Mouse (Mus musculus): ENCODE results near the gene M6pr. TPM values are rescaled to one million over a fixed set of nuclear protein-coding genes. Genes with fewer than 3 reads are reported as not detected.

M6pr gene
- polyA plus RNA-seq, 1 experiment, result 107 TPM

DNA sequence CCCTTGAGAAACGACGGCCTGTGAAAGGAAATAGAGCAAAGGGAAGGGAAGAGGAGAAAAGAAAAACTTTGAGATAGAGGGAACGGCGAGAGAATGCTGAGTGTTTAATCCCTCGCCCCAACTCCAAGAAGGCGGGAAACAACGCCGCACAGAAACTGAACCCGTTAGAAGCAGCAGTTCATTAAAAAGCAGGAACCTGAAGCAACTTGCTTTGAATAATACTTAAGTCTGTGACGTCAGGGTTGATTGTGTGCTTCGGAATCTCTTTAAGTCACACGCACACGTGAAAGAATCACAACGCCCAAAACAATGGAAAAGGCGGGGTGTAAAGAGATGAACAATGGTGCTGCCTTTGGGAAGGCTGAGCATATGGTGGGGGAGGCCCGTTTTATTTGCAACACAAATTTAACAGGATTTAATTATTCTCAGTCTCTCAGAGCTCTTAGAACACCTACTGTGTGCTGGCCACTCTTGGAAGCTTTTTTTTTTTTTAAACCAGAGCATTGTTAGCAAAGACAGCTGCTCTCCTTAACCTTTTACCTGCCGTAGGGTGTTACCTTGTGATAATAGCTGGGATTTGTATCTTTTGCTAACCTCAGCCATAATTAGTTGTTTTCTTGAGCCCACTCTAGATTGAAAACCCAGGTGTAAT is 32.0 kb downstream of the M6pr start, which contains the start of gene Phc1:
Gene Phc1, minus strand, starts transcription at position 213 of the 652 bp plus-strand sequence.
- peak within 1 kb of the TSS; percentile 54 for H3K27ac ChIP-seq (ENCODE audit: insufficient read depth, low read depth, low read length)
- peak within 1 kb of the TSS; percentile 99 for H3K4me3 ChIP-seq (ENCODE audit: insufficient read depth, low read depth, low read length)
- DNase-seq, result peak; percentile 30
- peaks cover 10% of the 10 kb centered on the region; the same call in 1 of the 2 replicates for H3K4me1 ChIP-seq (ENCODE audit: control insufficient read depth, insufficient read depth, low read length)
- 2% methylated on average over 17 of the region's 17 CpGs for WGBS
- TF ChIP-seq POLR2A (IDR thresholded peaks at IDR 0.05; ENCODE audit: low read depth, low read length) (no peak), CTCF (conservative IDR thresholded peaks at IDR 0.05; ENCODE audit: insufficient read depth, insufficient read length, low read depth, low read length) (no peak)
- H3K36me3 ChIP-seq (ENCODE audit: control insufficient read depth, insufficient read depth, low read length), result no peaks in the 10 kb centered on the region
- H3K27me3 ChIP-seq (replicated peaks; ENCODE audit: control insufficient read depth, insufficient read depth, low read length), result no peaks in the 10 kb centered on the region

DNA sequence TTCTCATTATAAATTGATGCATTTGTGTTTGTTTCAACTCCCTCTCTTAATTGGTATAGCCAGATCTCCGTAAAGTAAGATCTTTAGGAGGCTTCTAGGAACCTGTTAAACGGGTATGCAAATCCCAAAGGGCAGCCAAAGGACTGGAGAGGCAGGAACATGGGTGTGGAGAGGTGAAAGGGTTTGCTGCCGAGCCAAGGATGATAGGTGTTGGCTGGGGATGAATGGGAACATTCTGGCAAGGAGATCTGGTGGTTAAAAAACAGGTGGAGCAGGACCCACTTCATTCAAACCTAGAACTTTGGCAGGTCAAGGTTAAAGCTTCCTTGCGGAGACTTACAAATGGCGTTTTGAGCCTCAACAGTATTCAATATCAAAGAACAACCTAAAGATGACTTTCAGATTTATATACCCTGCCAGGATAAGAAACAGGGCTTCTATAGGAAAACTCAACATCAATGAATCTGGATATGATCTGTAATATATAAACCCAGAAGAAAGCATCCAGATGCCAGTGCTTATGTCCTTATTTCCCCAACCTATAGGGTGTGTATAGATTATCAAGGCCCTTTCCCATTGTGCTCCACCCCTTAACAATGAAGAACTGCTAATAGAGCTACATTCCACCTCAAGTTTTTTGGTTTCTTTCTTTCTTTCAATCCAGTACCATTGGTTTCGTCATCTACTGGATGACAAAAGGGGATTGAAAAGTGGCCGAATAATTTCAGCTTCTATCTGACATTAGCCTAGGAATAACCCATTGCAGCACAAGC is 32.7 kb downstream of the M6pr start:
- Histone ChIP-seq H3K36me3 (ENCODE audit: control insufficient read depth, insufficient read depth, low read length) (no peaks in the 10 kb centered on the region), H3K4me1 (ENCODE audit: control insufficient read depth, insufficient read depth, low read length) (peaks cover 10% of the 10 kb centered on the region; the same call in 1 of the 2 replicates), H3K27ac (ENCODE audit: insufficient read depth, low read depth, low read length) (no peak overlapping the region), H3K4me3 (ENCODE audit: insufficient read depth, low read depth, low read length) (no peak overlapping the region), H3K27me3 (replicated peaks; ENCODE audit: control insufficient read depth, insufficient read depth, low read length) (no peaks in the 10 kb centered on the region)
- DNase-seq, result peak; percentile 47
- 47% methylated on average over 7 of the region's 7 CpGs for WGBS
- TF ChIP-seq CTCF (conservative IDR thresholded peaks at IDR 0.05; ENCODE audit: insufficient read depth, insufficient read length, low read depth, low read length), result no peak
- TF ChIP-seq POLR2A (IDR thresholded peaks at IDR 0.05; ENCODE audit: low read depth, low read length), result no peak

DNA sequence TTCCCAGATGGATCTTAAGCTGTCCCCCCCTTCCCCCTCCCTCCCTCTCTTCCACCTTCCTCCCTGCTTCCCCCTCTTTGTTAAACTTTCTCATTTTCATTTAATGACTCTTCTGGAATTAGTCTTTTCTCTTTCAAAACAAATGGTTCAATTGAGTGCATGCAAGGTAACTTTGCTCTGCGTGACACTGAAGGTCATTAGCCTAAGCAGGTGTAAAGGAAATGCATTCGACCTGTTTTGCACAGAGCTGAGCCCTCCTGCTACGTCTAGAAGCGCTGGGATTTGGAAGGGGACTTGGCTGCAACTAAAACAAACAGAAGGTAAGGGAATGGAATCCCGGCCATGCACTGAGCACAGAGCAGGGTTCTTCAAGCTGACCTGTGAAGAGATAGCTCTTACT is 33.6 kb downstream of the M6pr start:
- no peak for DNase-seq
- Histone ChIP-seq H3K27ac (ENCODE audit: insufficient read depth, low read depth, low read length) (no peak overlapping the region), H3K27me3 (replicated peaks; ENCODE audit: control insufficient read depth, insufficient read depth, low read length) (no peaks in the 10 kb centered on the region), H3K4me3 (ENCODE audit: insufficient read depth, low read depth, low read length) (no peak overlapping the region), H3K36me3 (ENCODE audit: control insufficient read depth, insufficient read depth, low read length) (no peaks in the 10 kb centered on the region), H3K4me1 (ENCODE audit: control insufficient read depth, insufficient read depth, low read length) (peaks cover 10% of the 10 kb centered on the region; the same call in 1 of the 2 replicates)
- 44% methylated on average over 5 of the region's 5 CpGs for WGBS
- no peak for TF ChIP-seq CTCF (conservative IDR thresholded peaks at IDR 0.05; ENCODE audit: insufficient read depth, insufficient read length, low read depth, low read length)
- TF ChIP-seq POLR2A (IDR thresholded peaks at IDR 0.05; ENCODE audit: low read depth, low read length), result no peak

DNA sequence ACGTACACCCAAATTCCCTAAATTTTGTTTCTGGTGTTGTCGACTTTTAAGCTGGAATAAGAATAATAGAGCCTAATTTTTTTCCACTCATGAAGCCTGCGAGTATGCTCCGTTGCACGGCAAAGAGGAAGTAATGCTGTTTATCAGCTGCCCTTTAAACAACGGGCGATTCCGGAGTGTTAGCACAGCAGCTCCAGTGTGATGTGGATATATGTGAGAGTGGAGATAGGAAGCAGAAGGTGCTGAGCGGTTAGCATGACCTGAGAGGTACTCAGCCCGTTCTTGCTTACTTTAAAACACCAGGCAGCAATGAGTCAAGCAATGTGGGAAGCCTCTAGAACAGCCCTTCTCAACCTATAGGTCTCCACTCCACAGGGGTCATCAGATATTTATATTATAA is 35.2 kb downstream of the M6pr start:
- TF ChIP-seq CTCF (conservative IDR thresholded peaks at IDR 0.05; ENCODE audit: insufficient read depth, insufficient read length, low read depth, low read length) (no peak), POLR2A (IDR thresholded peaks at IDR 0.05; ENCODE audit: low read depth, low read length) (no peak)
- Histone ChIP-seq H3K27me3 (replicated peaks; ENCODE audit: control insufficient read depth, insufficient read depth, low read length) (no peaks in the 10 kb centered on the region), H3K4me3 (ENCODE audit: insufficient read depth, low read depth, low read length) (no peak overlapping the region), H3K4me1 (ENCODE audit: control insufficient read depth, insufficient read depth, low read length) (peaks cover 5% of the 10 kb centered on the region; the same call in 1 of the 2 replicates), H3K27ac (ENCODE audit: insufficient read depth, low read depth, low read length) (no peak overlapping the region), H3K36me3 (ENCODE audit: control insufficient read depth, insufficient read depth, low read length) (no peaks in the 10 kb centered on the region)
- 34% methylated on average over 10 of the region's 10 CpGs for WGBS
- no peak for DNase-seq

DNA sequence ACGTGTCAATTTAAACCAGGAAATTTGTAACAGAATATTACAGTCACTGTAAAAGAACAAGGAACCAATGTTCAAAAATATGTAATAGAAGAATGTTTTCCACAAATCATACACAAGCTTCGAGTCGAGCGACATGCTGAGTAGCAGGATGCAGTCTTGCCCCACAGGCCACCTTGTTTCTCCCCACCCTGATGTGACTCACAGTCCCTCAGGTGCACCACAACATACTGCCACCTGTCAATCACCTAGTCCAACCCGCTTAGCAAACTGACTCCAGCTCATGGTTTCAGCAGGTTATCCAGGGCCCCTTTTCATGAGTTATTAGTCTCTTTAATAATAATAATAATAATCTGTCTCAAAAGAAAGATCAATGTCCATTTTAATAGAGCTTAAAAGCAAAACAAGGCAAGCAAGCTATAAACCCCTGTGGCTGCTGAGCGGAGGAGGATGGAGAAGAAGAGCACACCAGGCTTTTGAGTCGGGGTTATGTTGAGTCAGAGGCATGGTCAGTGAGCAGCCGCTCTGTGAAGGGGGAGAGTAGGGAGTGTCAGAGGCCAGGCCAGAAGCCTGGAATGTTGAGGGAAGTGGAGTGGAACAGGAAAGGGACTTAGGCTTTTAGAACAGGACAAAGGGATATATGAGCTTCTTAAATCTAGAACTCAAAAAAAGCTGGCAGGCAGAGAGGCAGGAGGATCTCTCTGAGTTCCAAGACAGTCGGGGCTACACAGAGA is 36.0 kb downstream of the M6pr start:
- TF ChIP-seq CTCF (conservative IDR thresholded peaks at IDR 0.05; ENCODE audit: insufficient read depth, insufficient read length, low read depth, low read length) (no peak), POLR2A (IDR thresholded peaks at IDR 0.05; ENCODE audit: low read depth, low read length) (no peak)
- no peaks in the 10 kb centered on the region for H3K36me3 ChIP-seq (ENCODE audit: control insufficient read depth, insufficient read depth, low read length)
- no peak for DNase-seq
- H3K27ac ChIP-seq (ENCODE audit: insufficient read depth, low read depth, low read length), result no peak overlapping the region
- H3K4me3 ChIP-seq (ENCODE audit: insufficient read depth, low read depth, low read length), result no peak overlapping the region
- no peaks in the 10 kb centered on the region for H3K27me3 ChIP-seq (replicated peaks; ENCODE audit: control insufficient read depth, insufficient read depth, low read length)
- peaks cover 4% of the 10 kb centered on the region; the same call in 1 of the 2 replicates for H3K4me1 ChIP-seq (ENCODE audit: control insufficient read depth, insufficient read depth, low read length)
- 42% methylated on average over 9 of the region's 9 CpGs for WGBS

DNA sequence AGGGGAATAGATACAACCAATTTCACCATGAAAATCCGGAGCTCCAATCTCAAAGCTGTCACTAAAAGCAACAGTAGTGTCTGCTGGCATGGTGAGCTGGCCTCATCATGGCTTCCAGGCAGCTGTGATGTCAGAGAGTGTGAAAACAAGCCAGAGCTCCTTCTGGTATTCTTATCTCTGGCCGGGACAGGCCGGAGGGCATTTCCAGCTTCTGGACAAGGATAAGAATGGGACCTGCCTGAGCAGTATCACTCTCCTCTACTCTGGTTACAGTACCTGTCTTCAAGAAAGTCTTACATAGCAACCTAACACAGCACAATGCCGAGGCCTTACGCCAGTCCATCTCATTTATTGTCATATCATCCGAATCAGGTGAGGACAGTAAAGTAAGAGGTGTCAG is 37.2 kb downstream of the M6pr start:
- Histone ChIP-seq H3K36me3 (ENCODE audit: control insufficient read depth, insufficient read depth, low read length) (no peaks in the 10 kb centered on the region), H3K27ac (ENCODE audit: insufficient read depth, low read depth, low read length) (no peak overlapping the region), H3K4me3 (ENCODE audit: insufficient read depth, low read depth, low read length) (no peak overlapping the region), H3K27me3 (replicated peaks; ENCODE audit: control insufficient read depth, insufficient read depth, low read length) (no peaks in the 10 kb centered on the region), H3K4me1 (ENCODE audit: control insufficient read depth, insufficient read depth, low read length) (no peaks in the 10 kb centered on the region; the same call in 1 of the 2 replicates)
- WGBS, result 81% methylated on average over 6 of the region's 6 CpGs
- no peak for DNase-seq
- TF ChIP-seq CTCF (conservative IDR thresholded peaks at IDR 0.05; ENCODE audit: insufficient read depth, insufficient read length, low read depth, low read length) (no peak), POLR2A (IDR thresholded peaks at IDR 0.05; ENCODE audit: low read depth, low read length) (no peak)
